Comparison of ENCODE assay signal across 8 mouse cellular contexts in the genomic region with DNA sequence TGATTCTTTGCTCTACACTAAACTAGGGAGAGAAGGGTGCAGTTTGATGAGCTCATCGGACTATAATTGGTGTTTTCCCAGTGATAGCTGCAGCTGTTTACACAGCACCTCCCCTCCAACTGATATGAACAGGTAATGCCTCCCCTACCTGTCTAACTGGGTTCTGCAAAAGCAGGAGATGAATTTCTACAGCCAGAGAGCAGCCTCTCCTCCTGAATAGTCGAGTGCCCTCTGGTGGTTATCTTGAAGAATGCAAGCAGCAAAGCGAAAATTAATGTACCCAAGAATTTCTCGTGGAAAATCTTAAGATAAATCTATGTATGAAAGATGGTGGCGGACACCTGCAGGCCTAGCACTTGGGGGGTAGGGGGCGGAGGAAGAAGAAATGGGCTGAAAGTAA. TPM values are rescaled to one million over a fixed set of nuclear protein-coding genes. Genes with fewer than 3 reads are reported as not detected.
DNase-seq lines count a peak whose midpoint lies in the region; ATAC-seq and TF ChIP-seq lines count a peak whose summit lies in the region.

No protein-coding gene starts in this region.

- no peak for TF ChIP-seq POLR2A in heart, adult 2 months (IDR thresholded peaks at IDR 0.05; ENCODE audit: insufficient read depth, low read depth, low read length)
- TF ChIP-seq POLR2A in bone marrow macrophage, adult 2 months (IDR thresholded peaks at IDR 0.05; ENCODE audit: borderline replicate concordance, low read depth, low read length), result no peak

- DNase-seq in heart, adult 2 months, result peak in 1 of 2 experiments; percentile 13
- DNase-seq in heart, embryonic 10.5 days (ENCODE audit: low spot score), result no peak
- peak; percentile 58 for DNase-seq in CD4-positive helper T cell, adult 2 months (ENCODE audit: low read depth, low spot score)
- DNase-seq in forelimb bud, embryonic 11.5 days (ENCODE audit: low read depth, low spot score), result peak; percentile 59
- DNase-seq in lung, postnatal 0 days (ENCODE audit: low spot score), result peak; percentile 72

- no peak for TF ChIP-seq EP300 in heart, adult 2 months (IDR thresholded peaks at IDR 0.05; ENCODE audit: insufficient read depth, low read depth, low read length)
- TF ChIP-seq EP300 in lung, postnatal 0 days (IDR thresholded peaks at IDR 0.05), result no peak

- ATAC-seq in kidney, embryonic 14.5 days (ENCODE audit: low FRiP score, low TSS enrichment), result no peak
- ATAC-seq in lung, postnatal 0 days, result no peak
- no peak for ATAC-seq in stomach, embryonic 16.5 days (ENCODE audit: insufficient read depth, low FRiP score)

- TF ChIP-seq CTCF in heart, adult 2 months (IDR thresholded peaks at IDR 0.05), result no peak; the same call in 1 of the 2 replicates
- peak; percentile 31; the same call in 1 of the 2 replicates for TF ChIP-seq CTCF in bone marrow macrophage, adult 2 months (IDR thresholded peaks at IDR 0.05; ENCODE audit: low read depth, low read length)
- peak; percentile 88 for TF ChIP-seq CTCF in lung, postnatal 0 days (IDR thresholded peaks at IDR 0.05)

- no peaks in the 10 kb centered on the region for H3K9me3 ChIP-seq in heart, embryonic 10.5 days
- peaks cover 3% of the 10 kb centered on the region; the same call in 1 of the 2 replicates for H3K9me3 ChIP-seq in kidney, embryonic 14.5 days (ENCODE audit: control insufficient read depth, low read length)
- H3K9me3 ChIP-seq in lung, postnatal 0 days (ENCODE audit: low read length), result no peaks in the 10 kb centered on the region
- no peaks in the 10 kb centered on the region for H3K9me3 ChIP-seq in stomach, embryonic 16.5 days (replicated peaks; ENCODE audit: control insufficient read depth, low read length)

- H3K4me3 ChIP-seq in heart, adult 2 months, result peak overlapping the region; percentile 42
- H3K4me3 ChIP-seq in heart, embryonic 10.5 days, result no peak overlapping the region
- H3K4me3 ChIP-seq in bone marrow macrophage, adult 2 months (ENCODE audit: insufficient read depth, low read length), result peak overlapping the region; percentile 37; the same call in 1 of the 2 replicates
- peak overlapping the region; percentile 12; the same call in 1 of the 2 replicates for H3K4me3 ChIP-seq in kidney, embryonic 14.5 days (ENCODE audit: low read length)
- H3K4me3 ChIP-seq in lung, postnatal 0 days (ENCODE audit: low read depth, low read length), result no peak overlapping the region
- H3K4me3 ChIP-seq in stomach, embryonic 16.5 days (replicated peaks; ENCODE audit: low read length), result no peak overlapping the region

- H3K79me2 ChIP-seq in heart, adult 2 months (replicated peaks; ENCODE audit: control insufficient read depth, insufficient read depth, low read length), result no peaks in the 10 kb centered on the region

- no peaks in the 10 kb centered on the region for H3K4me1 ChIP-seq in heart, adult 2 months (ENCODE audit: control insufficient read depth, insufficient read depth, low read length)
- H3K4me1 ChIP-seq in heart, embryonic 10.5 days, result no peaks in the 10 kb centered on the region; the same call in 1 of the 2 replicates
- H3K4me1 ChIP-seq in bone marrow macrophage, adult 2 months (ENCODE audit: control insufficient read depth, insufficient read depth, low read length), result no peaks in the 10 kb centered on the region
- H3K4me1 ChIP-seq in kidney, embryonic 14.5 days (ENCODE audit: control insufficient read depth, insufficient read depth, low read length), result peaks cover 12% of the 10 kb centered on the region
- peaks cover 3% of the 10 kb centered on the region; the same call in 1 of the 2 replicates for H3K4me1 ChIP-seq in lung, postnatal 0 days (ENCODE audit: insufficient read depth, low read depth, low read length)
- H3K4me1 ChIP-seq in stomach, embryonic 16.5 days (ENCODE audit: control insufficient read depth, insufficient read depth, low read length), result no peaks in the 10 kb centered on the region

- WGBS in heart, adult 2 months, result 8% methylated on average over 6 of the region's 6 CpGs
- WGBS in heart, embryonic 10.5 days, result 11% methylated on average over 6 of the region's 6 CpGs
- WGBS in kidney, embryonic 14.5 days, result 9% methylated on average over 6 of the region's 6 CpGs
- WGBS in lung, postnatal 0 days, result 4% methylated on average over 6 of the region's 6 CpGs
- WGBS in stomach, embryonic 16.5 days, result 9% methylated on average over 6 of the region's 6 CpGs

- intact Hi-C loops in heart, adult 2 months (cut with DNase I), result loop anchor here (2.0 kb wide), 2 partner anchors 21 to 27 kb away; no protein-coding TSS in a partner anchor

- no peak overlapping the region for H3K9ac ChIP-seq in heart, adult 2 months (ENCODE audit: low read depth, low read length)
- H3K9ac ChIP-seq in kidney, embryonic 14.5 days (ENCODE audit: low read depth, low read length), result no peak overlapping the region
- H3K9ac ChIP-seq in lung, postnatal 0 days (replicated peaks; ENCODE audit: low read depth), result 0 out of 2 replicates have a peak overlapping the region, but pooled peaks have one; percentile 19
- no peak overlapping the region for H3K9ac ChIP-seq in stomach, embryonic 16.5 days (ENCODE audit: low read length)

- H3K4me2 ChIP-seq in kidney, embryonic 14.5 days (replicated peaks; ENCODE audit: low read depth, low read length), result peak overlapping the region; percentile 34
- H3K4me2 ChIP-seq in lung, postnatal 0 days (replicated peaks; ENCODE audit: low read depth, low read length), result peak overlapping the region; percentile 43
- peak overlapping the region; percentile 54 for H3K4me2 ChIP-seq in stomach, embryonic 16.5 days (ENCODE audit: low read depth, low read length)

- H3K36me3 ChIP-seq in heart, adult 2 months (ENCODE audit: control insufficient read depth, insufficient read depth, low read length), result no peaks in the 10 kb centered on the region
- H3K36me3 ChIP-seq in heart, embryonic 10.5 days, result no peaks in the 10 kb centered on the region
- H3K36me3 ChIP-seq in kidney, embryonic 14.5 days (ENCODE audit: control insufficient read depth, insufficient read depth, low read length), result no peaks in the 10 kb centered on the region
- no peaks in the 10 kb centered on the region for H3K36me3 ChIP-seq in lung, postnatal 0 days (ENCODE audit: insufficient read depth, low read length)
- no peaks in the 10 kb centered on the region for H3K36me3 ChIP-seq in stomach, embryonic 16.5 days (ENCODE audit: control insufficient read depth, insufficient read depth, low read length)

- no peak overlapping the region for H3K27ac ChIP-seq in heart, adult 2 months
- no peak overlapping the region for H3K27ac ChIP-seq in heart, embryonic 10.5 days
- H3K27ac ChIP-seq in bone marrow macrophage, adult 2 months (ENCODE audit: insufficient read depth, low read depth, low read length), result no peak overlapping the region
- H3K27ac ChIP-seq in kidney, embryonic 14.5 days (ENCODE audit: low read depth, low read length), result no peak overlapping the region
- H3K27ac ChIP-seq in lung, postnatal 0 days (ENCODE audit: low read length), result no peak overlapping the region
- no peak overlapping the region for H3K27ac ChIP-seq in stomach, embryonic 16.5 days (ENCODE audit: low read length)

- H3K27me3 ChIP-seq in heart, adult 2 months (ENCODE audit: control insufficient read depth, insufficient read depth, low read length), result no peaks in the 10 kb centered on the region
- no peaks in the 10 kb centered on the region for H3K27me3 ChIP-seq in heart, embryonic 10.5 days (ENCODE audit: insufficient read depth, poor library complexity, severe bottlenecking)
- no peaks in the 10 kb centered on the region for H3K27me3 ChIP-seq in kidney, embryonic 14.5 days (ENCODE audit: control insufficient read depth, insufficient read depth, low read length)
- H3K27me3 ChIP-seq in lung, postnatal 0 days (replicated peaks; ENCODE audit: insufficient read depth, low read length), result no peaks in the 10 kb centered on the region
- H3K27me3 ChIP-seq in stomach, embryonic 16.5 days (ENCODE audit: control insufficient read depth, insufficient read depth, low read length), result no peaks in the 10 kb centered on the region

RNA-seq across cellular contexts. Expression of a gene that starts 52.1 kb away (rescaled TPM):
- total RNA-seq in heart, adult 2 months (2021), result 10 to 100 TPM; 59.7 to 63.1 TPM
- polyA plus RNA-seq in heart, adult 2 months (2012; rRNA removed), result 39.9 and 73.8 TPM in 2 replicates
- 49.7 and 52.2 TPM in 2 replicates for polyA plus RNA-seq in heart, embryonic 10.5 days (2016; fragmentation: Nextera tagmentation; extraction: Ambion mirVana)
- polyA plus RNA-seq in bone marrow macrophage, adult 2 months (2012; ENCODE audit: insufficient read depth, insufficient read length, missing spikeins), result 35.1 and 38.2 TPM in 2 replicates
- 60.3 and 69.5 TPM in 2 replicates for polyA plus RNA-seq in kidney, embryonic 14.5 days (2014; fragmentation: Nextera tagmentation; extraction: Ambion mirVana)
- 65.1 and 65.6 TPM in 2 replicates for polyA plus RNA-seq in lung, postnatal 0 days (2015; fragmentation: Nextera tagmentation; extraction: Ambion mirVana)
- polyA plus RNA-seq in stomach, embryonic 16.5 days (2015; fragmentation: Nextera tagmentation; extraction: Ambion mirVana), result 52.5 and 60.0 TPM in 2 replicates

Comparison
In these comparisons a context has a peak if more than half of its experiments do, and no peak if none do; other contexts are left out.
1. H3K4me3 ChIP-seq: peak in heart, adult 2 months (single experiment), bone marrow macrophage, adult 2 months (single experiment) and kidney, embryonic 14.5 days (single experiment); none in heart, embryonic 10.5 days (single experiment), lung, postnatal 0 days (single experiment) and stomach, embryonic 16.5 days (single experiment).
2. Peak in every context shown above with its lines, with median percentiles within 50 percentile points of each other: H3K4me2 ChIP-seq.